Mouse (Mus musculus) fibroblast of lung, adult 2 months (primary cell): ENCODE results near the gene Gpatch4.

ENCODE experiments used
- DNase-seq: peaks from one replicate; pipeline ENCODE4 v3.0.0-alpha.2; 2011; ENCODE audit warnings: low read depth

Gene Gpatch4

GRCm38 (mm10) chr3:88042661-88043421 lies at the start of gene Gpatch4:
Gene Gpatch4 (plus strand): TSS chr3:88043108.
- DNase-seq = peak; percentile 61

GRCm38 (mm10) chr3:87993436-87993835 lies 49.5 kb upstream of the Gpatch4 start:
- no peak for DNase-seq

- no peak for DNase-seq
These were observed 47.6 kb upstream of the Gpatch4 start for GRCm38 (mm10) chr3:87995331-87995730.

- DNase-seq = no peak
These were observed 46.5 kb upstream of the Gpatch4 start for GRCm38 (mm10) chr3:87996401-87996800.

- DNase-seq = no peak
These were observed 45.8 kb upstream of the Gpatch4 start for GRCm38 (mm10) chr3:87996971-87997614.

GRCm38 (mm10) chr3:87998747-87999146 lies 44.2 kb upstream of the Gpatch4 start:
- no peak for DNase-seq

GRCm38 (mm10) chr3:87999243-87999895 lies 43.5 kb upstream of the Gpatch4 start:
- no peak for DNase-seq

- no peak for DNase-seq
These were observed 42.7 kb upstream of the Gpatch4 start, which contains the start of gene Bcan for GRCm38 (mm10) chr3:88000181-88000580. Gene Bcan (minus strand): TSS chr3:88000230.

GRCm38 (mm10) chr3:88000816-88001595 lies 41.9 kb upstream of the Gpatch4 start:
- DNase-seq = no peak

- no peak for DNase-seq
These were observed 40.5 kb upstream of the Gpatch4 start for GRCm38 (mm10) chr3:88002291-88002976.

- DNase-seq = no peak
These were observed 36.8 kb upstream of the Gpatch4 start for GRCm38 (mm10) chr3:88005822-88006786.

- no peak for DNase-seq
These were observed 32.2 kb upstream of the Gpatch4 start for GRCm38 (mm10) chr3:88010634-88011265.

GRCm38 (mm10) chr3:88022322-88023191 lies 20.4 kb upstream of the Gpatch4 start:
- no peak for DNase-seq

- DNase-seq = no peak
These were observed 19.5 kb upstream of the Gpatch4 start for GRCm38 (mm10) chr3:88023192-88024074.

GRCm38 (mm10) chr3:88026823-88027222 lies 16.1 kb upstream of the Gpatch4 start:
- DNase-seq = no peak

GRCm38 (mm10) chr3:88027434-88028186 lies 15.3 kb upstream of the Gpatch4 start, which contains the start of gene Hapln2:
Gene Hapln2 (minus strand): TSS chr3:88027583.
- DNase-seq = no peak
